Mouse (Mus musculus): ENCODE measurements around the gene Mum1.

- TF ChIP-seq POLR2A (IDR thresholded peaks at IDR 0.05; ENCODE audit: low read depth, low read length) (peak; percentile 97), CTCF (IDR thresholded peaks at IDR 0.05; ENCODE audit: extremely low read depth, insufficient read depth, insufficient read length, insufficient replicate concordance) (peak; percentile 55; the same call in 1 of the 2 replicates)
These were observed 66.3 kb downstream of the Mum1 start, which contains the start of gene Rps15 for GRCm38 (mm10) chr10:80292251-80293146.
